Mouse (Mus musculus): ENCODE data around the gene Katnal1. TPM values are rescaled to one million over a fixed set of nuclear protein-coding genes. Genes with fewer than 3 reads are reported as not detected.
A peak's percentile ranks its signal among the peaks of the same experiment; 100 is the strongest.

Katnal1 gene
- polyA plus RNA-seq, 1 experiment from 2014 or later: 9.0 TPM

GRCm38 (mm10) chr5:148854166-148854565 is 75.0 kb downstream of the Katnal1 start:
- H3K36me3 ChIP-seq (replicated peaks): no peaks in the 10 kb centered on the region
- H3K4me2 ChIP-seq: no peak overlapping the region
- no peak overlapping the region for H3K27ac ChIP-seq (replicated peaks)
- no peak for ATAC-seq (ENCODE audit: insufficient read depth)
- H3K4me3 ChIP-seq (replicated peaks): no peak overlapping the region
- H3K9ac ChIP-seq: no peak overlapping the region
- 0 out of 2 replicates have a peak, but pooled peaks cover 5% of the 10 kb centered on the region for H3K9me3 ChIP-seq (replicated peaks)
- WGBS (ENCODE audit: insufficient replicate concordance): 38% methylated on average over 5 of the region's 5 CpGs
- peaks cover 9% of the 10 kb centered on the region for H3K4me1 ChIP-seq (replicated peaks)
- H3K27me3 ChIP-seq: no peaks in the 10 kb centered on the region

GRCm38 (mm10) chr5:148849516-148849915 is 79.6 kb downstream of the Katnal1 start:
- Histone ChIP-seq H3K4me1 (replicated peaks) (no peaks in the 10 kb centered on the region), H3K4me2 (no peak overlapping the region), H3K27me3 (no peaks in the 10 kb centered on the region), H3K36me3 (replicated peaks) (no peaks in the 10 kb centered on the region), H3K4me3 (replicated peaks) (no peak overlapping the region), H3K27ac (replicated peaks) (no peak overlapping the region), H3K9ac (no peak overlapping the region), H3K9me3 (replicated peaks) (0 out of 2 replicates have a peak, but pooled peaks cover 5% of the 10 kb centered on the region)
- no peak for ATAC-seq (ENCODE audit: insufficient read depth)
- 71% methylated on average over 6 of the region's 6 CpGs for WGBS (ENCODE audit: insufficient replicate concordance)

GRCm38 (mm10) chr5:148847032-148847431 is 82.1 kb downstream of the Katnal1 start:
- Histone ChIP-seq H3K36me3 (replicated peaks) (no peaks in the 10 kb centered on the region), H3K27ac (replicated peaks) (no peak overlapping the region), H3K4me1 (replicated peaks) (no peaks in the 10 kb centered on the region), H3K4me3 (replicated peaks) (no peak overlapping the region), H3K27me3 (no peaks in the 10 kb centered on the region), H3K9me3 (replicated peaks) (0 out of 2 replicates have a peak, but pooled peaks cover 5% of the 10 kb centered on the region), H3K4me2 (no peak overlapping the region), H3K9ac (no peak overlapping the region)
- 87% methylated on average over 5 of the region's 5 CpGs for WGBS (ENCODE audit: insufficient replicate concordance)
- ATAC-seq (ENCODE audit: insufficient read depth): no peak

GRCm38 (mm10) chr5:148837069-148837468 is 92.1 kb downstream of the Katnal1 start:
- peaks cover 12% of the 10 kb centered on the region for H3K27me3 ChIP-seq
- H3K4me2 ChIP-seq: peak overlapping the region; percentile 30; the same call in 1 of the 2 replicates
- H3K4me3 ChIP-seq (replicated peaks): no peak overlapping the region
- no peak overlapping the region for H3K27ac ChIP-seq (replicated peaks)
- no peaks in the 10 kb centered on the region for H3K36me3 ChIP-seq (replicated peaks)
- H3K9ac ChIP-seq: no peak overlapping the region
- peaks cover 8% of the 10 kb centered on the region for H3K4me1 ChIP-seq (replicated peaks)
- 7% methylated on average over 8 of the region's 8 CpGs for WGBS (ENCODE audit: insufficient replicate concordance)
- no peaks in the 10 kb centered on the region for H3K9me3 ChIP-seq (replicated peaks)
- ATAC-seq (ENCODE audit: insufficient read depth): peak; percentile 86

GRCm38 (mm10) chr5:148831596-148832257 is 97.4 kb downstream of the Katnal1 start:
- Histone ChIP-seq H3K4me2 (peak overlapping the region; percentile 64), H3K27me3 (peaks cover 20% of the 10 kb centered on the region), H3K36me3 (replicated peaks) (no peaks in the 10 kb centered on the region), H3K4me3 (replicated peaks) (peak overlapping the region; percentile 38), H3K27ac (replicated peaks) (no peak overlapping the region), H3K9ac (no peak overlapping the region), H3K9me3 (replicated peaks) (no peaks in the 10 kb centered on the region), H3K4me1 (replicated peaks) (peaks cover 15% of the 10 kb centered on the region)
- ATAC-seq (ENCODE audit: insufficient read depth): peak; percentile 54; the same call in 1 of the 2 replicates
- WGBS (ENCODE audit: insufficient replicate concordance): 9% methylated on average over 23 of the region's 23 CpGs

- ATAC-seq (ENCODE audit: insufficient read depth): no peak
- peaks cover 15% of the 10 kb centered on the region for H3K4me1 ChIP-seq (replicated peaks)
- no peak overlapping the region for H3K9ac ChIP-seq
- no peaks in the 10 kb centered on the region for H3K9me3 ChIP-seq (replicated peaks)
- peak overlapping the region; percentile 38 for H3K4me3 ChIP-seq (replicated peaks)
- WGBS (ENCODE audit: insufficient replicate concordance): 10% methylated on average over 9 of the region's 9 CpGs
- H3K27ac ChIP-seq (replicated peaks): no peak overlapping the region
- H3K36me3 ChIP-seq (replicated peaks): no peaks in the 10 kb centered on the region
- H3K27me3 ChIP-seq: peaks cover 20% of the 10 kb centered on the region
- peak overlapping the region; percentile 64 for H3K4me2 ChIP-seq
Measured at GRCm38 (mm10) chr5:148831141-148831547, 98.0 kb downstream of the Katnal1 start.

- Histone ChIP-seq H3K9ac (no peak overlapping the region), H3K9me3 (replicated peaks) (no peaks in the 10 kb centered on the region), H3K4me2 (no peak overlapping the region), H3K27me3 (peaks cover 22% of the 10 kb centered on the region), H3K27ac (replicated peaks) (no peak overlapping the region), H3K4me1 (replicated peaks) (no peaks in the 10 kb centered on the region), H3K36me3 (replicated peaks) (no peaks in the 10 kb centered on the region), H3K4me3 (replicated peaks) (no peak overlapping the region)
- WGBS (ENCODE audit: insufficient replicate concordance): 53% methylated on average over 7 of the region's 7 CpGs
- no peak for ATAC-seq (ENCODE audit: insufficient read depth)
Measured at GRCm38 (mm10) chr5:148825732-148826131, 103.4 kb downstream of the Katnal1 start.

GRCm38 (mm10) chr5:148822772-148823171 is 106.3 kb downstream of the Katnal1 start:
- no peak overlapping the region for H3K9ac ChIP-seq
- no peak overlapping the region for H3K27ac ChIP-seq (replicated peaks)
- H3K4me3 ChIP-seq (replicated peaks): no peak overlapping the region
- no peaks in the 10 kb centered on the region for H3K36me3 ChIP-seq (replicated peaks)
- no peak overlapping the region for H3K4me2 ChIP-seq
- peaks cover 34% of the 10 kb centered on the region for H3K27me3 ChIP-seq
- no peaks in the 10 kb centered on the region for H3K9me3 ChIP-seq (replicated peaks)
- WGBS (ENCODE audit: insufficient replicate concordance): 79% methylated on average over 13 of the region's 13 CpGs
- no peak for ATAC-seq (ENCODE audit: insufficient read depth)
- H3K4me1 ChIP-seq (replicated peaks): peaks cover 19% of the 10 kb centered on the region

Other genes starting within 250 kb of the Katnal1 start
- gene Gm42791, start 65.8 kb upstream of the Katnal1 start, polyA plus RNA-seq (2015; fragmentation: Nextera tagmentation; extraction: Ambion mirVana): 1.1 TPM in 1 of 2 replicates, not detected in the other

All from liver, embryonic 15.5 days (tissue).